Mouse (Mus musculus) right cerebral cortex, postnatal 4 days (tissue): ENCODE data around the gene Elk3.
A peak's percentile ranks its signal among the peaks of the same experiment; 100 is the strongest.

Experiments used
- DNase-seq: peaks from one replicate; pipeline ENCODE4 v3.0.0-alpha.2; 2022

Elk3 gene

GRCm38 (mm10) chr10:93293621-93294020, 17.3 kb downstream of the Elk3 start:
- no peak for DNase-seq

GRCm38 (mm10) chr10:93291843-93292242, 19.1 kb downstream of the Elk3 start:
- DNase-seq, result peak; percentile 91

- peak; percentile 53 for DNase-seq
Measured at GRCm38 (mm10) chr10:93291352-93291751, 19.6 kb downstream of the Elk3 start.

- no peak for DNase-seq
Measured at GRCm38 (mm10) chr10:93289404-93289803, 21.5 kb downstream of the Elk3 start.

- peak; percentile 50 for DNase-seq
Measured at GRCm38 (mm10) chr10:93288336-93288735, 22.6 kb downstream of the Elk3 start.

- DNase-seq, result no peak
Measured at GRCm38 (mm10) chr10:93287551-93288145, 23.3 kb downstream of the Elk3 start.

- DNase-seq, result no peak
Measured at GRCm38 (mm10) chr10:93285489-93285888, 25.4 kb downstream of the Elk3 start.

GRCm38 (mm10) chr10:93283258-93283657, 27.7 kb downstream of the Elk3 start:
- no peak for DNase-seq

- no peak for DNase-seq
Measured at GRCm38 (mm10) chr10:93282526-93282964, 28.4 kb downstream of the Elk3 start.

- no peak for DNase-seq
Measured at GRCm38 (mm10) chr10:93281092-93281491, 29.8 kb downstream of the Elk3 start.

- DNase-seq, result no peak
Measured at GRCm38 (mm10) chr10:93280586-93280985, 30.3 kb downstream of the Elk3 start.

- DNase-seq, result no peak
Measured at GRCm38 (mm10) chr10:93279062-93279461, 31.9 kb downstream of the Elk3 start.

GRCm38 (mm10) chr10:93278361-93278760, 32.6 kb downstream of the Elk3 start:
- no peak for DNase-seq

- DNase-seq, result no peak
Measured at GRCm38 (mm10) chr10:93276857-93277256, 34.1 kb downstream of the Elk3 start.

- DNase-seq, result peak; percentile 77
Measured at GRCm38 (mm10) chr10:93276349-93276763, 34.6 kb downstream of the Elk3 start.

GRCm38 (mm10) chr10:93275212-93276136, 35.5 kb downstream of the Elk3 start:
- DNase-seq, result peak; percentile 67

GRCm38 (mm10) chr10:93274277-93274696, 36.6 kb downstream of the Elk3 start:
- no peak for DNase-seq

- no peak for DNase-seq
Measured at GRCm38 (mm10) chr10:93272986-93273982, 37.7 kb downstream of the Elk3 start.

- DNase-seq, result no peak
Measured at GRCm38 (mm10) chr10:93271831-93272230, 39.1 kb downstream of the Elk3 start.

GRCm38 (mm10) chr10:93270889-93271460, 40.0 kb downstream of the Elk3 start:
- DNase-seq, result no peak

GRCm38 (mm10) chr10:93269744-93270143, 41.2 kb downstream of the Elk3 start:
- no peak for DNase-seq

GRCm38 (mm10) chr10:93268339-93268738, 42.6 kb downstream of the Elk3 start:
- DNase-seq, result no peak
